Mouse (Mus musculus) forebrain, embryonic 12.5 days (tissue): ENCODE measurements around the gene Trim47. TPM values are rescaled to one million over a fixed set of nuclear protein-coding genes. Genes with fewer than 3 reads are reported as not detected.

Source experiments
- ATAC-seq: fragments of 200-750 bp; cut with Nextera tagmentation; 2 replicates; pipeline ENCODE4 v1.8.0; 2017; ENCODE audit warnings: moderate TSS enrichment; ENCODE audit not compliant: low FRiP score
- H3K27ac ChIP-seq: fragments of 300-500 bp; sonication (generic); 2 replicates; pipeline ENCODE4 v1.5.1; 2016; ENCODE audit warnings: mild to moderate bottlenecking
- H3K27me3 ChIP-seq: fragments of 300-500 bp; sonication (generic); 2 replicates; pipeline ENCODE4 v1.6.1; 2016; ENCODE audit warnings: mild to moderate bottlenecking
- H3K36me3 ChIP-seq: fragments of 300-500 bp; sonication (generic); replicated peaks from 2 replicates; pipeline ENCODE4 v1.6.1; 2016; ENCODE audit warnings: mild to moderate bottlenecking
- H3K4me1 ChIP-seq: fragments of 300-500 bp; sonication (generic); 2 replicates; pipeline ENCODE4 v1.6.1; 2016
- H3K4me2 ChIP-seq: fragments of 300-500 bp; sonication (generic); 2 replicates; pipeline ENCODE4 v1.6.1; 2016; ENCODE audit warnings: mild to moderate bottlenecking, moderate library complexity
- H3K4me3 ChIP-seq: fragments of 300-500 bp; sonication (generic); replicated peaks from 2 replicates; pipeline ENCODE4 v1.5.1; 2016; ENCODE audit warnings: mild to moderate bottlenecking
- H3K9ac ChIP-seq: fragments of 300-500 bp; sonication (generic); 2 replicates; pipeline ENCODE4 v1.6.1; 2016; ENCODE audit warnings: mild to moderate bottlenecking
- H3K9me3 ChIP-seq: fragments of 300-500 bp; sonication (generic); 2 replicates; pipeline ENCODE4 v1.6.1; 2016
- WGBS: fragments of 180-500 bp; shearing (Covaris S2); methylation state at CpG from one replicate; pipeline ENCODE4 v1.1.7; 2016; 5-methylcytosine and 5-hydroxymethylcytosine counted together
- polyA plus RNA-seq: library from polyadenylated mRNA; unstranded; fragments of >200 nt; fragmentation: Nextera tagmentation; extraction: Ambion mirVana; gene quantifications from 2 replicates; pipeline ENCODE4 v1.2.1, GENCODE M21; 2016

The Trim47 gene
- polyA plus RNA-seq, 1 experiment from 2014 or later = 3.2 TPM

GRCm38 (mm10) chr11:116111611-116112203, 15.3 kb downstream of the Trim47 start:
- Histone ChIP-seq H3K9ac (no peak overlapping the region), H3K4me2 (no peak overlapping the region), H3K27me3 (peaks cover 60% of the 10 kb centered on the region), H3K4me1 (peaks cover 33% of the 10 kb centered on the region), H3K4me3 (no peak overlapping the region), H3K27ac (no peak overlapping the region), H3K9me3 (no peaks in the 10 kb centered on the region), H3K36me3 (no peaks in the 10 kb centered on the region)
- 83% methylated on average over 19 of the region's 19 CpGs for WGBS
- ATAC-seq = no peak

GRCm38 (mm10) chr11:116111067-116111466, 15.9 kb downstream of the Trim47 start:
- Histone ChIP-seq H3K4me3 (no peak overlapping the region), H3K4me1 (peaks cover 39% of the 10 kb centered on the region), H3K9me3 (no peaks in the 10 kb centered on the region), H3K9ac (no peak overlapping the region), H3K27me3 (peaks cover 66% of the 10 kb centered on the region), H3K4me2 (no peak overlapping the region), H3K27ac (no peak overlapping the region), H3K36me3 (no peaks in the 10 kb centered on the region)
- WGBS = 75% methylated on average over 4 of the region's 4 CpGs
- ATAC-seq = no peak

DNA sequence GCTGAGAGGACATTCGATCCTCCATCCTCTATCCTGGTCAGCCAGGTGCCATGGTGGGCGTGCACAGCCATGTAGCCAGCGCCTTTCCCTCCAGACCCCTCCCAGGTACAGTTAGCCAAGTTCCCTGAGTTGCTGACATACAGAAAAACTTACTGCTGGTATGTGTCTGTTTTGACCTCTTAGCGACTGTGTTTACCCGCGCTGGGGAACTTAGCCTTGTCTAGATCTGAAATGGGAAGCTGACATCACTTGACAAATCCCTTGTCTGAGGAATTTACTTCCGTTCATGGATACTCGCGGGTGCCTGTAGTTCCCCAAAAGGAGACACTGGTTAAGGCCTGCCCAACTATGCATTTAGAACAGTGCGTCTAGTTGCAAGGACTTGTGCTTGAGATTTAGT, 16.5 kb downstream of the Trim47 start:
- Histone ChIP-seq H3K4me3 (peak overlapping the region; percentile 38; the same call in 1 of the 2 replicates), H3K4me1 (peaks cover 42% of the 10 kb centered on the region), H3K9me3 (no peaks in the 10 kb centered on the region), H3K4me2 (peak overlapping the region; percentile 46), H3K9ac (no peak overlapping the region), H3K36me3 (no peaks in the 10 kb centered on the region), H3K27me3 (peaks cover 71% of the 10 kb centered on the region), H3K27ac (no peak overlapping the region)
- no peak for ATAC-seq
- 36% methylated on average over 10 of the region's 10 CpGs for WGBS

- peaks cover 75% of the 10 kb centered on the region for H3K27me3 ChIP-seq
- H3K36me3 ChIP-seq = no peaks in the 10 kb centered on the region
- no peaks in the 10 kb centered on the region for H3K9me3 ChIP-seq
- peak overlapping the region; percentile 29 for H3K9ac ChIP-seq
- no peak overlapping the region for H3K27ac ChIP-seq
- H3K4me2 ChIP-seq = peak overlapping the region; percentile 46
- WGBS = 3% methylated on average over 35 of the region's 35 CpGs
- ATAC-seq = no peak
- H3K4me3 ChIP-seq = peak overlapping the region; percentile 38
- H3K4me1 ChIP-seq = peaks cover 42% of the 10 kb centered on the region
These were observed 16.9 kb downstream of the Trim47 start for GRCm38 (mm10) chr11:116110131-116110530.

- peaks cover 43% of the 10 kb centered on the region for H3K4me1 ChIP-seq
- WGBS = 4% methylated on average over 60 of the region's 70 CpGs
- peak overlapping the region; percentile 29 for H3K9ac ChIP-seq
- H3K4me2 ChIP-seq = peak overlapping the region; percentile 46
- H3K27me3 ChIP-seq = peaks cover 79% of the 10 kb centered on the region
- no peak overlapping the region for H3K27ac ChIP-seq
- peak overlapping the region; percentile 38 for H3K4me3 ChIP-seq
- H3K36me3 ChIP-seq = no peaks in the 10 kb centered on the region
- no peak for ATAC-seq
- no peaks in the 10 kb centered on the region for H3K9me3 ChIP-seq
These were observed 17.4 kb downstream of the Trim47 start for GRCm38 (mm10) chr11:116109441-116110081.

- peak overlapping the region; percentile 38; the same call in 1 of the 2 replicates for H3K4me3 ChIP-seq
- peaks cover 79% of the 10 kb centered on the region for H3K27me3 ChIP-seq
- ATAC-seq = no peak
- H3K4me1 ChIP-seq = peaks cover 53% of the 10 kb centered on the region
- H3K36me3 ChIP-seq = no peaks in the 10 kb centered on the region
- 2% methylated on average over 23 of the region's 23 CpGs for WGBS
- H3K9me3 ChIP-seq = no peaks in the 10 kb centered on the region
- H3K4me2 ChIP-seq = peak overlapping the region; percentile 4; the same call in 1 of the 2 replicates
- no peak overlapping the region for H3K27ac ChIP-seq
- H3K9ac ChIP-seq = no peak overlapping the region
These were observed 18.4 kb downstream of the Trim47 start for GRCm38 (mm10) chr11:116108464-116109137.

GRCm38 (mm10) chr11:116107777-116108285, 19.2 kb downstream of the Trim47 start:
- no peaks in the 10 kb centered on the region for H3K9me3 ChIP-seq
- no peak overlapping the region for H3K27ac ChIP-seq
- peaks cover 54% of the 10 kb centered on the region for H3K4me1 ChIP-seq
- no peak for ATAC-seq
- WGBS = 4% methylated on average over 19 of the region's 19 CpGs
- no peaks in the 10 kb centered on the region for H3K36me3 ChIP-seq
- no peak overlapping the region for H3K4me2 ChIP-seq
- peaks cover 78% of the 10 kb centered on the region for H3K27me3 ChIP-seq
- no peak overlapping the region for H3K9ac ChIP-seq
- H3K4me3 ChIP-seq = no peak overlapping the region

DNA sequence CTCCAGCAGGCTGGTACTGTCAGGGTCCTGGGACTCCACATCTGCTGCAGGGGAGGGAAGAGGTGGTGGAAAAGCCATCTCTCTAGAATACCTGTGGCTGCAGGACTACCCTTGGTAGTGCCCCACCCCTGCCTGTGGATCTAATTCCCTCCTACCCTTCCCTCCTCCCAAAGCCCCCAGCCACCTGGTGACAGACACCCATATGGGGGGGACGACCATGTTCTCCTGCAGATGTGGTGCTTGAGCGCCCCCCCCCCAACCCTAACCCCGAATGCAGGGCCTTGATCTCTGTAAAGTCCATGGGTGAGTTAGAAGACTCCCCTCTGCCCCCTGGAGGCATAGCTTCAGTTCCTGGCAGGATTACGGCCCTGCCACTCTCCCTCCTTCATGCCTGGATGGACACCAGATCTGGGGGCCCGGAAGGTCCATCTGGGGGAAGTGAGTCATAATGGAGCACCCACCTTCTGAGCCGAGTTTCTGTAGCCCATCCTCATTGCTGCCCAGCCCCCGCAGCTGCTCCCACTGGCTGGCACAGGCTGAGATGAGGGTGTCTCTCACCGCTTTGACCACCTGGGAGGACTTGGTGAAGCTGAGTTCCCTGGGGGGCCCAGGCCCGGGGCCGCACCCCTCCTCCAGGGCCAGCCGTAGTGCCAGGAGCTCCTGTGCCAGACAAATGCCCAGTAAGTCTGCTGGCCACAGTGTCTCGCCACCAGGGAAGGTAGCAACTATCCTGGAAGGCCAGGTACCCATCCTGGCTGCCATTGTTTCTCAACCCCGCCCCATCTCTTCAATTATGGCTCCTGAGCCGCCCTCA, 19.8 kb downstream of the Trim47 start:
- Histone ChIP-seq H3K36me3 (no peaks in the 10 kb centered on the region), H3K4me3 (no peak overlapping the region), H3K4me1 (peaks cover 57% of the 10 kb centered on the region), H3K9ac (0 out of 2 replicates have a peak overlapping the region, but pooled peaks have one; percentile 38), H3K4me2 (no peak overlapping the region), H3K27me3 (peaks cover 74% of the 10 kb centered on the region), H3K9me3 (no peaks in the 10 kb centered on the region), H3K27ac (no peak overlapping the region)
- ATAC-seq = no peak
- 14% methylated on average over 14 of the region's 14 CpGs for WGBS

DNA sequence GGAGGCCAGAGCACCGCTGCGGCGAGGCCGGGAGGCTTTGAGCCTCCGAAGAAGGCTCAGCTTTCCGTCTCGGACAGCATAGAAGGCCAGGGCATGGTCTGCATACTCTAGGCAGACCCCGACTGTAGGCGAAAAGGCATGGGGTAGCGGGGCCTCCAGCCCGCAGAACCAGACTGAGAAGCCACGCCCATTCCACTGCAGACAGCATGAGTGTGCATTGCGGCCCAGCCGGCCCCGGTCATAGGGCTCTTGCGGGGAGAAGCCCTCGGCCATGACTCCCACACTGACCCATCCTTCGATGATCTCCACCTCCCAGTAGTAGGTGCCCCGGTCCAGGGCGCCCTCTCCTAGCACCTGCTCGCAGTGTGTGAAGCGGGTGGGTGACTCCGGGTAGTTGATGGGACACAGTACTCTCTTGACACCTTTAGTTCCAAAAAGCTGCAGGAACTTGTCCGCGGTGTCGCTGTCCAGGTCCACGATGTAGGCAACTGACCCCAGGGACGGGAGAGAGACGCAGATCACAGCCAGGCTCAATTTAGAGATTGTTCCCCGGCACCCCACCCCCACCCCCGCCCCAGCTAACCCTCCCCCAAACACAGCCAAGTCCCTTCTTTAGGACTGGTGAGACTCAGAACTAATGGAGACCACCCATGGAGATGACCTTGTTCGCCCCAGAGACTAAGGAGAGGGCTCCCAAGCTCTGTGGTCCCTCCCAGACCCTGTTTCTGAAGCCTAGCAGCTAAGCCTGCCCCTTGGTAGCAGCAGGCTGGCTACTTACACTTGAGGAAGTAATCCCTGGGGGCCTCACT, 20.7 kb downstream of the Trim47 start:
- no peak overlapping the region for H3K27ac ChIP-seq
- peaks cover 65% of the 10 kb centered on the region for H3K27me3 ChIP-seq
- peaks cover 64% of the 10 kb centered on the region for H3K4me1 ChIP-seq
- no peak for ATAC-seq
- no peaks in the 10 kb centered on the region for H3K36me3 ChIP-seq
- peak overlapping the region; percentile 5; the same call in 1 of the 2 replicates for H3K4me3 ChIP-seq
- 19% methylated on average over 32 of the region's 32 CpGs for WGBS
- peak overlapping the region; percentile 36 for H3K4me2 ChIP-seq
- 0 out of 2 replicates have a peak overlapping the region, but pooled peaks have one; percentile 38 for H3K9ac ChIP-seq
- no peaks in the 10 kb centered on the region for H3K9me3 ChIP-seq

- H3K9me3 ChIP-seq = no peaks in the 10 kb centered on the region
- no peak for ATAC-seq
- H3K4me1 ChIP-seq = peaks cover 61% of the 10 kb centered on the region
- no peak overlapping the region for H3K4me3 ChIP-seq
- no peak overlapping the region for H3K4me2 ChIP-seq
- H3K36me3 ChIP-seq = no peaks in the 10 kb centered on the region
- no peak overlapping the region for H3K9ac ChIP-seq
- H3K27ac ChIP-seq = no peak overlapping the region
- WGBS = 93% methylated on average over 2 of the region's 2 CpGs
- peaks cover 52% of the 10 kb centered on the region for H3K27me3 ChIP-seq
These were observed 21.9 kb downstream of the Trim47 start for GRCm38 (mm10) chr11:116105065-116105464.

DNA sequence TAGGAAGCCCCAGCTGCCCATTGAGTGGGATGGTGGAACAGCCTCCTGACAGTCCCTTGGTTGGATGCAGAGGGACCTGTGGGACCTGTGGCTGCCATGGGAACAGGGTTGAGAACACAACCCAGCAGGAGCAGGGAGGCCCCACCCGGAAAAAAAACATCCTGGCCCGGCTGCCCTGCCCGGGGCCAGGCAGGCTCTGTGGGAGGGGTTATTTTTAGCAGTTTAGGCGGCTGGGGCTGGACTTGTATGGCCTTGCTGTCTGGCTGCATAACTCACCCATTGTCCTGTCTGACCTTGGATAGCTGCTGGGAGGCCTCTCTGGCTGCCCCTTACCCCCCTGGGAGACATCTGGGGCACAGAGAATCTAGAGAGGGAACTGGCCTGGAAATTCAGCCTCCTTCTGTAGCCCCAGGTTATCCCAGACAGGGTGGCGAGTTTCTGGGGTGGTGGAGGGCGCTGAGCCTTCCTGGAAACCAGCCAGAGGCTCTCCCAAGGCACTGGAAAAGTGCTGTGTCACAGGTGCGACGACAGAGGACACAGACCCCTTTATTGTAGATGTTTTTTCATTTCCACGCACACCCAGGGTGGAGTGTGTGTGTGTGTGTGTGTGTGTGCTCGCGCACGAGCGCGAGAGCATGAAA, 22.9 kb downstream of the Trim47 start:
- no peak overlapping the region for H3K4me3 ChIP-seq
- peaks cover 43% of the 10 kb centered on the region for H3K27me3 ChIP-seq
- H3K9ac ChIP-seq = peak overlapping the region; percentile 18; the same call in 1 of the 2 replicates
- no peak for ATAC-seq
- no peaks in the 10 kb centered on the region for H3K36me3 ChIP-seq
- no peaks in the 10 kb centered on the region for H3K9me3 ChIP-seq
- H3K27ac ChIP-seq = 0 out of 2 replicates have a peak overlapping the region, but pooled peaks have one; percentile 38
- H3K4me1 ChIP-seq = peaks cover 52% of the 10 kb centered on the region
- WGBS = 44% methylated on average over 14 of the region's 14 CpGs
- H3K4me2 ChIP-seq = no peak overlapping the region
